Mouse (Mus musculus) midbrain, embryonic 12.5 days (tissue): Measurements from ENCODE around the gene Adk. TPM values are rescaled to one million over a fixed set of nuclear protein-coding genes. Genes with fewer than 3 reads are reported as not detected.

Source experiments
- ATAC-seq: fragments of 200-750 bp; cut with Nextera tagmentation; 2 replicates; pipeline ENCODE4 v1.8.0; 2017; ENCODE audit warnings: low read depth, moderate TSS enrichment, moderate library complexity; ENCODE audit not compliant: low FRiP score
- H3K27ac ChIP-seq: fragments of 300-500 bp; sonication (generic); replicated peaks from 2 replicates; pipeline ENCODE4 v1.5.1; 2016; ENCODE audit warnings: mild to moderate bottlenecking
- H3K27me3 ChIP-seq: fragments of 300-500 bp; sonication (generic); 2 replicates; pipeline ENCODE4 v1.6.1; 2016; ENCODE audit warnings: mild to moderate bottlenecking
- H3K36me3 ChIP-seq: fragments of 300-500 bp; sonication (generic); 2 replicates; pipeline ENCODE4 v1.6.1; 2016
- H3K4me1 ChIP-seq: fragments of 300-500 bp; sonication (generic); 2 replicates; pipeline ENCODE4 v1.6.1; 2016
- H3K4me2 ChIP-seq: fragments of 300-500 bp; sonication (generic); replicated peaks from 2 replicates; pipeline ENCODE4 v1.6.1; 2016; ENCODE audit warnings: mild to moderate bottlenecking, moderate library complexity
- H3K4me3 ChIP-seq: fragments of 300-500 bp; sonication (generic); 2 replicates; pipeline ENCODE4 v1.5.1; 2016; ENCODE audit warnings: mild to moderate bottlenecking
- H3K9ac ChIP-seq: fragments of 300-500 bp; sonication (generic); replicated peaks from 2 replicates; pipeline ENCODE4 v1.6.1; 2016; ENCODE audit warnings: mild to moderate bottlenecking, moderate library complexity
- H3K9me3 ChIP-seq: fragments of 300-500 bp; sonication (generic); 2 replicates; pipeline ENCODE4 v1.6.1; 2016; ENCODE audit warnings: mild to moderate bottlenecking
- WGBS: fragments of 180-500 bp; shearing (Covaris S2); methylation state at CpG from one replicate; pipeline ENCODE4 v1.1.7; 2016; 5-methylcytosine and 5-hydroxymethylcytosine counted together
- polyA plus RNA-seq: library from polyadenylated mRNA; unstranded; fragments of >200 nt; fragmentation: Nextera tagmentation; extraction: Ambion mirVana; gene quantifications from 2 replicates; pipeline ENCODE4 v1.2.1, GENCODE M21; 2016

Adk gene
- polyA plus RNA-seq, 1 experiment from 2014 or later: 84.3 TPM

DNA sequence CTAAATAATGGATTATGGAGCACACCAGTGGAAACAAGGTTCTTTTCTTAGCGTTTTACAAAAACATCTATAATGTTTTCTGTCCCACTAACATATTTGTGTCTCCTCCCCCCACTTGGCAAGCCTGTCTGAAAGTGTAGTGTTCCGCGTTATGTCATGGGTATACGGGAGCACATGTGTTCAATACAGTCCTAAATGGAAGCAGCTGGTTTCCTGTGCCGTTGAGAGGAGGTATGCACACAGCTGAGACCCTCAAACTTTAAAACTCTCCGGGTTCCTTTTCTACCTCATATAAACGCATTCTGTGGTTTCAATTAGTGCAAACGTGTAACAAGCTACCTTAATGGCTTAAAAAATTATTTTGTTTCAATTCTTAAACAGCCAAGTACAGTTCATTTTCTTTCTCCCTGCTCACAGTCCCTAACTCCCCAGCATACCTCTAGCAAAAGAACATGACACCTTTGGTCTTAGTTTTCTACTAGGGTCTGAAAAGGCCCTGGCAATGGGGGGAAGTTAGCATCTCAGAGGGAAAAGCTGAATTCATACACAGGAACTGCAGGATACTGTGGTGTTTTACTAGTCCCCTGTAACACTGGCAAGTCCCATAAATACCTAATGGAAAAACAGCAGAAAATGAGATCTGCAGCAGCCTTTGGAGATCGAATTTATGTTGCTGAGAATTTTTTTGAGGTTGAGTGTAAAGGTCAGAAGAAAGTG lies 235.5 kb downstream of the Adk start:
- Histone ChIP-seq H3K27ac (no peak overlapping the region), H3K9ac (no peak overlapping the region), H3K27me3 (no peaks in the 10 kb centered on the region), H3K4me2 (no peak overlapping the region), H3K4me1 (peaks cover 10% of the 10 kb centered on the region; the same call in 1 of the 2 replicates), H3K4me3 (no peak overlapping the region), H3K36me3 (no peaks in the 10 kb centered on the region), H3K9me3 (no peaks in the 10 kb centered on the region)
- WGBS: 82% methylated on average over 9 of the region's 9 CpGs
- no peak for ATAC-seq

GRCm38 (mm10) chr14:21299743-21300142 lies 247.4 kb downstream of the Adk start:
- no peak for ATAC-seq
- H3K36me3 ChIP-seq: no peaks in the 10 kb centered on the region
- H3K27me3 ChIP-seq: no peaks in the 10 kb centered on the region

GRCm38 (mm10) chr14:21304815-21305214 lies 252.4 kb downstream of the Adk start:
- H3K4me2 ChIP-seq: no peak overlapping the region
- ATAC-seq: no peak
- H3K27ac ChIP-seq: peak overlapping the region; percentile 12; the same call in 1 of the 2 replicates
- 100% methylated on average over 1 of the region's 1 CpGs for WGBS
- H3K36me3 ChIP-seq: no peaks in the 10 kb centered on the region
- H3K9ac ChIP-seq: no peak overlapping the region
- H3K4me3 ChIP-seq: no peak overlapping the region
- H3K27me3 ChIP-seq: no peaks in the 10 kb centered on the region
- peaks cover 6% of the 10 kb centered on the region for H3K4me1 ChIP-seq
- no peaks in the 10 kb centered on the region for H3K9me3 ChIP-seq

More at GRCm38 (mm10) chr14:21299743-21300142, 247.4 kb downstream of the Adk start:
- Histone ChIP-seq H3K4me3 (no peak overlapping the region), H3K4me1 (peaks cover 3% of the 10 kb centered on the region), H3K9ac (no peak overlapping the region), H3K4me2 (no peak overlapping the region), H3K9me3 (no peaks in the 10 kb centered on the region), H3K27ac (no peak overlapping the region)
- 86% methylated on average over 4 of the region's 4 CpGs for WGBS

DNA sequence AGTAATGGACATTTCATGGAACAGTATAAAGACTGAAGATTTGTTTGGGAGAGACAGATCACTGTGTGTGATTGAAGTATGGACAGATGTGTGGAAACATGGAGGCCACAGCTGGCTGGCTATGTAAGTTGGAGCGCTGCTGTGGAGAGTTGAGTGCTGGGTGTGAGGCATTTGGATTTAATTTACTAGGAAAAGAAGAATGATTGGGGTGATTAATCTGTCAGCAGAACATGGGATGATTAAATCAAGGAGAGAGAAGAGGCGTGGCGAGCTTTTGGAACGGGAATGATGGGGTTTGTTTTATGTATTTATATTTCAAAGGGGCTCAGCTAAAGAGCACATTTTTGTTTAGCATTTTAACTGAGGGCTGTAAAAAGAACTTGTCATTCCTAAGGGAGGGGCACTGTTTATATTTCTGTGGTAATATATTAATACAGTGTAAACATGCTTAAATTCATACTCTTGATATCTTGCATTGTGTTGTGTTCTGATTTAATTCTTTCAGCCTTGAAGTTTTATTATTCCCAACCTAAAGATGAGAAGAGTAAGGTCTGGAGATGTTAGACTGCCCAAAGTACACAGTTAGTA lies 256.1 kb downstream of the Adk start:
- ATAC-seq: no peak
- WGBS: 86% methylated on average over 4 of the region's 4 CpGs
- Histone ChIP-seq H3K4me1 (peaks cover 6% of the 10 kb centered on the region), H3K36me3 (no peaks in the 10 kb centered on the region), H3K4me2 (no peak overlapping the region), H3K27me3 (no peaks in the 10 kb centered on the region), H3K9ac (no peak overlapping the region), H3K27ac (no peak overlapping the region), H3K4me3 (no peak overlapping the region), H3K9me3 (no peaks in the 10 kb centered on the region)

GRCm38 (mm10) chr14:21310530-21310929 lies 258.2 kb downstream of the Adk start:
- H3K9ac ChIP-seq: no peak overlapping the region
- ATAC-seq: no peak
- WGBS: 93% methylated on average over 5 of the region's 5 CpGs
- H3K4me3 ChIP-seq: no peak overlapping the region
- H3K9me3 ChIP-seq: no peaks in the 10 kb centered on the region
- H3K27ac ChIP-seq: no peak overlapping the region
- no peaks in the 10 kb centered on the region for H3K27me3 ChIP-seq
- no peaks in the 10 kb centered on the region for H3K36me3 ChIP-seq
- peaks cover 3% of the 10 kb centered on the region; the same call in 1 of the 2 replicates for H3K4me1 ChIP-seq
- H3K4me2 ChIP-seq: no peak overlapping the region

DNA sequence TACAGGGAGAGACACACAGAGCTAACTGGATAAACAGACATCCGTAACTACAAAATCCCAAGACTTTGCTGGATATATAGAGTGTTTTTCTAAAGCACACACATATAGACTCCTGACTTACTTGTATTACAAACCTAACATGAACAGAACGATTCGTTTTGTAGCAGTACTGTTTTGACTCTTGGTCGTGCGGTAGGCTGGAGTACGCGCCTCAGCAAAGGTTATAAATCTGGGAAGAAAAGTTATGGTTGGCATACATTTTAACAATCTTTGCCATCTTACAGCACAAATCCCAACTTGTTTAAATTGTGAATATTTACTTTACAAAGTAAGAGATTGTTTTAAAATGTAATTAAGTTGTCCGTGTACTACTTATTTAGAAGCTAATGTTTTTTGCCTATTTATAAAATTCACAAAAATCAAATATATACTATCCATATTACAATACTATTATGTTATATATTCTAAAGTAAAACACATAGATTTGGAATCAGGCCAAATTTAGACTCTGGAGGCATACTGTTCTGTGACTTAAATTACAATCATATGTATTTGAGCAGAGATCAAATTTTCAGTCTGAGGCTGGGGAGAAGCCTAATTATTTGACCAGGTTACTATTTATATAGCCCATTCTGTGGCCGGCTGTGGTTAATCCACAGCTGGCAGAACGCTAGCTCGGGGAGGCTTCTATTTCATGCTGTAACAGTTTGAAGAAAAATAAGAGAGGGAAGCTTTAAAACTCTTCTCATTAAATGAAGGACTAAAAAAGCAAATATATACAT lies 261.4 kb downstream of the Adk start:
- Histone ChIP-seq H3K27ac (no peak overlapping the region), H3K36me3 (no peaks in the 10 kb centered on the region), H3K27me3 (no peaks in the 10 kb centered on the region), H3K4me2 (no peak overlapping the region), H3K9me3 (no peaks in the 10 kb centered on the region), H3K4me1 (peaks cover 3% of the 10 kb centered on the region; the same call in 1 of the 2 replicates), H3K9ac (no peak overlapping the region), H3K4me3 (no peak overlapping the region)
- no peak for ATAC-seq
- WGBS: 78% methylated on average over 11 of the region's 11 CpGs

- ATAC-seq: no peak
- Histone ChIP-seq H3K4me2 (no peak overlapping the region), H3K9me3 (no peaks in the 10 kb centered on the region), H3K27me3 (no peaks in the 10 kb centered on the region), H3K27ac (no peak overlapping the region), H3K4me3 (no peak overlapping the region), H3K9ac (no peak overlapping the region), H3K4me1 (peaks cover 3% of the 10 kb centered on the region; the same call in 1 of the 2 replicates), H3K36me3 (no peaks in the 10 kb centered on the region)
- WGBS: 86% methylated on average over 3 of the region's 3 CpGs
Measured at GRCm38 (mm10) chr14:21314466-21314865, 262.1 kb downstream of the Adk start.

- no peak overlapping the region for H3K4me2 ChIP-seq
- no peaks in the 10 kb centered on the region for H3K36me3 ChIP-seq
- ATAC-seq: no peak
- 0 out of 2 replicates have a peak, but pooled peaks cover 9% of the 10 kb centered on the region for H3K4me1 ChIP-seq
- no peaks in the 10 kb centered on the region for H3K27me3 ChIP-seq
- no peak overlapping the region for H3K9ac ChIP-seq
- H3K9me3 ChIP-seq: no peaks in the 10 kb centered on the region
- WGBS: 100% methylated on average over 1 of the region's 1 CpGs
- H3K27ac ChIP-seq: no peak overlapping the region
- H3K4me3 ChIP-seq: no peak overlapping the region
Measured at GRCm38 (mm10) chr14:21334826-21335225, 282.5 kb downstream of the Adk start.

- no peak for ATAC-seq
- 0 out of 2 replicates have a peak, but pooled peaks cover 9% of the 10 kb centered on the region for H3K4me1 ChIP-seq
- no peak overlapping the region for H3K9ac ChIP-seq
- 68% methylated on average over 11 of the region's 11 CpGs for WGBS
- no peak overlapping the region for H3K27ac ChIP-seq
- H3K4me2 ChIP-seq: no peak overlapping the region
- H3K4me3 ChIP-seq: no peak overlapping the region
- H3K27me3 ChIP-seq: no peaks in the 10 kb centered on the region
- H3K36me3 ChIP-seq: no peaks in the 10 kb centered on the region
- no peaks in the 10 kb centered on the region for H3K9me3 ChIP-seq
Measured at GRCm38 (mm10) chr14:21335691-21336314, 283.4 kb downstream of the Adk start.

DNA sequence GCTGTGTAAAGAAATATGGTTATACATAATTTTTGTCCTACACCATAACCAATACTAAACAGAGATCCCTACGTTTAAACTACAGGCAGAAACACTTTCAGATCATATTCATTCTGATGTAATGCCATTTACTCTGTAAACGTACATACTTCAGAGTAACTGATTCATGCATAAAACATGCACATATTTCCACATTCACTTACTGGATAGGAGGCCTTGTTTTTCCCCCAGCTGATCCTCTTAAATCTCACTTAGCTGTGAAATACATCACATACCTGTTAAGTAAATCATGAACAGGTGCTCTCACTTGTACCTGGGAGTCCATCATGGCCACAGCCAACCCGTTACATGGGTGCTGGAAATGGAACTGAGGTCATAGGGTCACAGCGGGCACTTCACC lies 285.6 kb downstream of the Adk start:
- 84% methylated on average over 4 of the region's 4 CpGs for WGBS
- Histone ChIP-seq H3K4me2 (no peak overlapping the region), H3K4me3 (no peak overlapping the region), H3K27me3 (no peaks in the 10 kb centered on the region), H3K36me3 (no peaks in the 10 kb centered on the region), H3K9ac (no peak overlapping the region), H3K4me1 (0 out of 2 replicates have a peak, but pooled peaks cover 9% of the 10 kb centered on the region), H3K9me3 (no peaks in the 10 kb centered on the region), H3K27ac (no peak overlapping the region)
- no peak for ATAC-seq

DNA sequence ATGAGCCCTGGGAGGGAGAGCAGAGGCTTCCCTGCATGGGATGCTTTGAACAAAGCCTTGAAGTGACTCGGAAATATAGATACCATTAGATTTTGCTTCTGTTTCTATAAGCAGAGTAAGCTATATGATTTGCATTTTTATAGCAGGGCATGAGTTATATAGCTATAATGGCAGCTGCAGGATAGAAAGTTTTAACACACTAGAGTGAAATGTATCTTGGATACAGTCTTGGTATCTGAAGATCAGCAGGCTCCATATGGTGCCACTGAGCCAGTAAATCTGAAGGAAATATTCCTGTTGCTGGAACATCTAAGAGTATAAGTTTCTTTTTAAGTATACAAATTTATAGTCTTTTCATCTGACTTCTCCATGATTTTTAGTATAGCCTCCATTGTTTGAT lies 288.8 kb downstream of the Adk start:
- H3K4me3 ChIP-seq: no peak overlapping the region
- no peak overlapping the region for H3K27ac ChIP-seq
- H3K36me3 ChIP-seq: no peaks in the 10 kb centered on the region
- 0 out of 2 replicates have a peak, but pooled peaks cover 2% of the 10 kb centered on the region for H3K4me1 ChIP-seq
- H3K4me2 ChIP-seq: no peak overlapping the region
- 74% methylated on average over 1 of the region's 1 CpGs for WGBS
- H3K27me3 ChIP-seq: no peaks in the 10 kb centered on the region
- H3K9me3 ChIP-seq: no peaks in the 10 kb centered on the region
- no peak overlapping the region for H3K9ac ChIP-seq
- ATAC-seq: no peak
